Mouse (Mus musculus) forelimb bud, embryonic 11.5 days (tissue): ENCODE data around the gene BC016579.

Experiments
- DNase-seq: peaks from one replicate; pipeline ENCODE4 v3.0.0-alpha.2; 2012; ENCODE audit warnings: low read depth, low spot score

BC016579 gene

DNA sequence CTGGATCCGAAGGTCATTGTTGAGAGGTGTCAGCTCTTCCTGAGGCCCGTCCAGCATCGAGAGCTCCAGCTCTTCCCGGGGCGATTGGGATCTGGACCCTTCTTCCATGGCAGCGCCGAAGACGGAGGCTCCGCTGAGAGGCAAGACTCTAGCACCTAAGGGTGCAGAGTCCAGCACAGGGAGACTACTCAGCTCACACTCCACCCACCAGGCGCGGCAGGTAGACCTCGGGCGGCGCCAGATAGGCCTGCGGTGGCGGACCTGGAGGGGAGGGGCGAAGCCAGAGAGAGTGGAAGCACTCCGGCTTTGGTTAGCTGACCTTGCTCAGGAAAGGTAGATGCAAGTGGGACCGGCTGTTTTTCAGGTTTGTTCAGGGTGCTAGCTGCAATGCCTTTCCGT is at the start of gene BC016579:
TSS of gene BC016579 (minus strand) at position 135 of the 399 bp plus-strand sequence.
- DNase-seq = no peak

DNA sequence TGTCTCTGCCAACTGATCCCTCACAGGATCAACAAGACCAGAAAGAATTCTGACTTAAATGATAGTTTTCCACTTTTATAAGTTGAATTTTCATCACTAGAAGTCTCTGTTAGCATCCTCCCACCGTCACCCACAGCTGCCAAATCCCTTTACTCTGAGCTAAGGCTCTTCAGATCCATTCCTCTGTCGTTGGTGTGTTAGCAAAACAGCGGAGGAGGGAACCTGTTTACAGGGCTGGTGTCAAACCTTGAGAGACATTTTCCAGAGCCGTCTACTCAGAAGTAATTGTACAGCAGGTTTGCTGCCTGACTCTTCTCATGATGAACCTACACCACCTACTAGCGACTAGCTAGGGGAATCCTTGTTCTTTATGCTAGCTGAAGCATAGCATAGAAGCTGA is 45.4 kb upstream of the BC016579 start:
- no peak for DNase-seq

DNA sequence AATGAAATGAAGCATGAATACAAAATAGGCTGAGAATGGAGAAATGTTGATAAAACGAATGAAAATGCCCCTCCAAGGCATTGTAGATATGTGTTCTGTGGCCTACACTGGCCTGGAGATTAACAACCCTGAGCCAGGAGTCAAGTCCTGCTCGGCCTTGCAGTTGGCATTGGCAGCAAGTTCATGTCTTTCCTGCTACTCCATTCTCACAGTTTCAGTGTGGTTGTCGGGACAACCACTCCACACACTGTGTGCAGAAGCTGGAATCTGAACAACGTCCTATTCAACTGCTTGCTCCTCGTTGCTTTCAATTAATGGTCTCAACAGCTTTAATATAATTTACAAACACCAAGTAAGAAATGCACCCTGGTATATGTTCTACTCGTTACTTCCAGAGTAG is 44.1 kb upstream of the BC016579 start:
- DNase-seq = no peak

DNA sequence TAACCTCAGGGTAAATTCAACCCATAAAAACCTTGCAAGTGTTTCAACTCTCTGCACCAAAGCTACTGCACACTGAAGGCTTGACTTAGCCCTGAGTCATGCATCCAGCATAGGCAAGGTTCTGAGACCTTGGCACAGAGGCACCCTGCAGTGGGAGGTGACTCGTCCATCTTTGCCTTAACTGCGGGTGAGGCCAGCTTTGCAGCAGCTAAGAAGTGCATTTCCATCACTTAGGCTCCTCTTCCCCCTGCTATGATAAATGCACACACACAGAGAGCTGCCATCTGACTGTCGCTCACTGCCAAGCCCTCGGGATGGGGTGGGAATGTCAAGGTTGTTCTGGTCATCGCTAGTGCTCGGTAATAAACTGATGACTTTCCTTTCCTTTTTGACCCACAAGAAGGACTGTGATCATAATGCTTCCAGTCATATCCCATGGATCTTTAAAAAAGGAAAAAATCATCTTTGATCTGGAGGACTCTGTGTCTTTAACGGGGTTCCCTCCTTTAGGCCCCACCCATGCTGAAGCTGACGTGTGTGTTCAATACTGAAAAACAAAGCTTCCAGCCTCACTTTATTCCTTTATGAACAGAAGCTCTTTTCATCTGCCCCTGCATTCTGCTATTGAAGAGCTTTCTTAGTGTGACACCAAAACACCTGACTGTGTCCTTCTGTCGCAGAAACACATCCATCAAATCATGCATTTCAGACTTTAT is 41.7 kb upstream of the BC016579 start:
- DNase-seq = no peak

DNA sequence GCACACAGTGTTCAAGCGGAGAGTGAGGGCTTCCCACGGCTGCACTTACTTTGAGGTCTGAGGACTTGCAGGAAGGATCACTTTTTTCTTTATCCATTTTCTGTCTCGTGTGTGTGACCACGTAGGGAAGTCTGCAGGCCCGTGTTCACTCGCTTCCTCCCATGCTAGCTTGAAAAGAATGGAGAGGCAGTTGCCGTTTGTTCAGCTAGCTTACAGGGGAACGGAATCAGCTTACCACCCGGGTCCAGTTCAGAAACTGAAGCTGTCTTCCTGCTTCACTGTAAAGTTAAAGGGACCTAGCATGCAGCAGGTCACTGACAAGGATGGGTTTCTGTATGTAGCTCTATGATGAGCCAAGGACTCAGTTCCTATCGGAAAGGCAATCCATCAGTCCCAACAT is 39.7 kb upstream of the BC016579 start, which contains the start of gene Tmprss7:
TSS of gene Tmprss7 (minus strand) at position 101 of the 400 bp plus-strand sequence.
- DNase-seq = no peak

DNA sequence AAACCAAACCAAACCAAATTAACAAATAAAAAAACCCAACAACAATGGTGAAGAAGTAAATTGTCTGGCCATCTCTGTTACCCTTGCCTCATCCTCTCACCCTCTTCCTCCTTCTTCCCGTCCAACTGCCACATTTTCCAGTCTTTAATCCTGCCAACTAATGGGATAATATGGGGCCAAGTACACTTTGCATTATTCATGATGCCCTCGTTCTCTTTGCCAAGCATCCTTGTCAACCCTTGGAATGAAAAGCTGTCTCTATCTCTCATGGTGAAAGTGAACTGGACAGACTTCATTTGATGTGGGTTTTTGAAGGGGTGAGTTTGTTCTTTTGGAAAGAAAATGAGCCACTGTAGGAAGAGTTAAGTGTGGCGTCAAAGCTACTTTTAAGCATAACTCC is 39.0 kb upstream of the BC016579 start:
- DNase-seq = no peak

DNA sequence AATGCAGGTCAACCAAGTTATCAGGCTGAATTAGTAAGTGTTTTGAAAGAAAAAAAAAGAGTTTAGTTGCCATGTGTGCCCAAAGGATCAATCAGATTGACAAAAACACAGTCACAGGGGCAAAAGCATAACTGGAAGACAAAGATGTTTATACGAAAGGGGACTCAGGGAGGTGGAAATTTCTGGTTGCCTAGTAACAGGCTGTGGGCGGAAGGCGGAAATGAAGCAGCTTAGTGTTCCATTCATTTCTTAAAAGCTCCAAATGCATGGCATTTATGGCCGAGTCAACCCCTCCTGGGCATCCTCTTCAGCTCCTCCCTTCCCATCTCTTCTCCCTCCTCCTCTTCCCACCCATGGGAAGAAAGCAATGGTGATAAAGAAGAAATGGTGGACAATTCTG is 36.3 kb upstream of the BC016579 start:
- no peak for DNase-seq

DNA sequence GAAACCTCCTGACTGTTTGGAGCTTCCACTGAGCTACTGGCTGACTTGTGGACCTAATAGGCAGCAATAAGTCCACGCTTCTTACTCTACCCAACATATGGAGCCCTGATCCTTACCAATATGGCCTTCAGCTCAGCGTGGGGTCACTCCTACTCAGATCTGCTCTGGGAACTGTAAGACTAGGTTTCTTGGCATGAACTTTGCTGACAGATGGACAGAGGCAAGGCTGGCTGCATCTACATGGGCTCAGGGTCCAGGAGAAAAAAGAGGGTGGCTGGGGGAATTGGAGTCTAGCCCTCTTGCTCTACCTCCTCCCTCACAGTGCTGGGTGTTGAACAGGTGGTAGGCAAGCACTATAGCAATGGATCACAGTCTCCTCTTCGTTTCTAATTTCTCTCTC is 33.0 kb upstream of the BC016579 start:
- DNase-seq = no peak

DNA sequence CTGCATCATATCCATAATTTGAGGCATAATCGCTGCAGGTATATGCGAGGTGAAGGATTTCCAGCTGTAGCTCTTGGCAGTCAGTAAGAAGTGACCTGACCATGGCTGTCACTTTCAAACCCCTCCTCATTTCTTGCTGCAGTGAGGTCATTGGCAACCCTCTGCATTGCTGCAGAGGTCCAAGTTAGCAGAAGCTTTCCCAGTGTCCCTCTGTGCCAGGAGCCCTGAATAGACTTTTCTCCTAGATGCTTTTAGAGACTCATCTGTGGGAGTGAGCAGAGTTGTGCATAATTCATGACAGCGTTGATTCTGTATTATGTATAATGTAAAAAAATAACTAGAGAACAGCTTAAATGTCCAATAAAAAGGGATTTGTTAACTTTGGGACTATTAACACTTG is 31.4 kb upstream of the BC016579 start:
- no peak for DNase-seq

DNA sequence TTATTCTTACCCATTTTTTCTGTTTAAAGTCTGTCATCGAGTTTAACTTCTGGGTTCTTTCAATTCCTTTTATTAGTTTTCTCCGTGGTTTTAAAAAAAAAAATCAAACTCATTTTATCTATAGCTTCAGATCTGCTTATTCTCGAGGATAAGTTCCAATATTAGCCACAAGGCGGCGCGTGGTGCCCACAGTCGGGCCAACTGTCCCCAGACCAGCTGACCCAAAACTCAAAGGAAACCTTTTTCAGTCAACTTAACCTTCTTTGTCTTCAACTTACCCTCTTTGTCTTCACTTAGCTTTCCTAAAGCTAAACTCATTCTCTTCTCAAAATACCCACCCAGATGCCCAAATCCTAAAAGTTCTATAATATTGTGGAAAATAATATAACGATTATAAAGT is 30.9 kb upstream of the BC016579 start:
- DNase-seq = peak; percentile 56

DNA sequence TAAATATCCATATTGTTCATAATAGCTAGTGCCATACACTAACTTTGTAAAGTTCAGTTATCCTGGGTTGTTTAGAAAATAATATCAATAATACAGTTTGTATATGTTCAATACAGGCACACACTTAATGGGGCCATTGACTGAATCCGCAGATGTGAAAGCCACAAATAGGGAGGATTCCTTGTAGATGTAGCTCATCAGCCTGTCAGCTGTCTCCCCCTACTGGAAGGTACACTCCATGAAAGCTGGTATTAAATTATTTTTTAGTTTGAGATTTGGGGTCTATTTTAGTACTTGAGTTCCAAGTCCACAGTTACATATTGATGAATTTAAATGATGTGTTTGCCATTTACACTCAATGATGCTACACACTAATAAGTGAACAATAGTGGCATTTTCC is 22.6 kb upstream of the BC016579 start:
- DNase-seq = no peak

DNA sequence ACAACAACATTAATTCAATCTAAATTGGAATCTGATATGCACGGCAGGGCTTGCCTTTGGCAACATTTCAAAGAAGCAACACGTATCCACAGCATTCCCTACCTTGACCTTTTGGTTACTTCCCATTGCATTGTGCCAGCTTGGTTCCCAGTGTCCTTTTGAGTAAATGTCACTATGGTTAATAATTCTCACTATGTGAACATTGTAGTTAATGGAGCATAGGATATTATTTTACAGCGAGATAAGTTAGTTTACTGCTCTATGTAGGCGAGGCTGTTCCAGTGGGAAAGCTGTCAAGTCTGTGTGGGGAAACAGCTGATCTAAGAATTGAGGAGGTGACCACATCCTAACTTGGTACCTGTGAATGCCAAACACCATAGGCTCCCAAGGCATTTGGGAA is 16.1 kb upstream of the BC016579 start:
- DNase-seq = no peak

DNA sequence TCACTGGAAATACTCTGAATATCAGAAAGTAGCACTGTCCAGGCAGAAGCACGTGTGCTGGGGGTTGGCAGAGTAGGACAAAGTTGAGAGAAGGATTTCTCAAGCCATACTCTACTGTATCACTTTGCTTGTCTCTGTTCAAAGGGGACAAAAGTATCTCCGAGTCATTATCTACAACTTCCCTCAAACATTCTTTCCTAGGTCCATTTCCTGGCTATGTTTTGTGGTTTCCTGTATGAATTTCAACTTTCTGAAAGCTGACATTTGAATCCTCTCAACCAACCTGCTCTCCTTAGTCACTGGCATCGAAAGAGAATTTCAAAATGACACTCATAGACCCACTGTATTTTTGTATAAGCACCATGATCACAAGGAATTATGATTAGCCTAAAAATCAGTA is 14.3 kb upstream of the BC016579 start:
- no peak for DNase-seq

DNA sequence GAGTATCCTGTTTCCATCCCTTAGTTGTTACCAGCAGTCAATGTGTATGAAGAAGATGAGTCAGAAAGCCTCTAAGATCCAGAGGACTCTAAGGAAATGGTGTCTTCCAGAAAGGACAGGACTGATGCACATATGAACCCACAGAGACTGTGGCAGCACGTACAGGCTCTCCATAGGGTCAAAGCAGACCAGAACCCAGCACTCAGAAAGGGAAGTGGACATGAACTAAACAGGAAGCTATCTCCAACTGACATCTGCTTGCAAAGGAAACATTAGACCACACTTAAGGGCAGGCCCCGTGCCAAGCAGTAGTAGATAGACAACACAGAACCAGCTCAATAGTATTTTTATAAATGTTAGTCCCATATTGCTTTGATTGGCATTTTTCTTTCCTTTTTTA is 12.3 kb upstream of the BC016579 start:
- DNase-seq = no peak

DNA sequence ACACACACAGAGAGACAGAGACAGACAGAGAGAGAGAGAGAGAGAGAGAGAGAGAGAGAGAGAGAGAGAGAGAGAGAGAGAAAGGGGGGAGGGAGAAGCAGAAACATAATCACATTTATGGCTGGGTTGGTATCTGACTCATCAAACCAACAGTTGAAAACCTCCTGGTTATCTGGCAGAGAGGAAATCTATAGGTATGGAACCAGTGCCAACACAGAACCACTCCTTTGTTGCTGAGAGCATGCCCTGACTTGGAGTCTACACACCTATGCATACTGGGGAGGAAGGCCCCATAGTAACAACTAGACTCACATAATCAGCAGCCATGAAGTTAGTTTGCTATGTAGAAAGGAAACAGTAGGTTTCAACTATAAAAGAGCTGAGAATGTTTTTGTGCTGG is 8.5 kb upstream of the BC016579 start:
- no peak for DNase-seq

DNA sequence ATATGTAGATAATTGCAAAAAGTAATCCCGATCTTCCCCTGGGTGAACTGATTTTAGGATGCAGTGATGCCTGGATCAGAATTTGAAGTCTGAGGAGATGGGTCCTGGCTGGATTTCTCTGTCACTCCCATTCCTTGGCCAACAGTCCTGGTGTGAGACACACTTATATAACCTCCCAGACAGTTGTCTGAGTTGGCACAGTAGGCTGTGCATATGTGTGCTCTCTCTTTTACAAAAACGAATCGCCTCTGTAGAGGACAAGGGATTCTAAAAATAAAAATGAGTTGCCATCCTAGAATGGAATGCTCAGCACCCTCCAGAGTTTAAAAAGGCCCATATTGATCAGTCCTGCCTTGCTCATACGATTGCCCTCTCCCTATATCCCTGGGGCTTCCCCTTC is 5.7 kb upstream of the BC016579 start:
- DNase-seq = no peak

DNA sequence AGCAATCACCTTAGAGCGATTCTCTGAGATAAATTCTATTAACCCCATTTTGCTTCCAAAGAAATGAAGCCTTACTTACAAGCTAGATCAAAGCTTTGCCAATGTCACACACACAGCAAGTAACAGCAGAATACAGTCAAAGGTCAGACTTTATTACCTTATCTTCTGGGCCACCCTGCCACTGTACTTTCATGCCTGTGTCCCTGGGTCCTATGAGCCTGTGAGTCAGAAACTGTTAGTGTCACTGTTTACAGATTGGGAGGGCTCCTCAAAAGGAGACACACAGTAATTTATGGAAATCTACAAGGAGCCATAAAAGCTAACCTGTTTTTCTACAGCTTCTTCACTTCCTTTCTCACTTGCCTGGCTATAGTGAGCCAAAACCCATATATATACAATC is 4.4 kb upstream of the BC016579 start:
- DNase-seq = no peak

DNA sequence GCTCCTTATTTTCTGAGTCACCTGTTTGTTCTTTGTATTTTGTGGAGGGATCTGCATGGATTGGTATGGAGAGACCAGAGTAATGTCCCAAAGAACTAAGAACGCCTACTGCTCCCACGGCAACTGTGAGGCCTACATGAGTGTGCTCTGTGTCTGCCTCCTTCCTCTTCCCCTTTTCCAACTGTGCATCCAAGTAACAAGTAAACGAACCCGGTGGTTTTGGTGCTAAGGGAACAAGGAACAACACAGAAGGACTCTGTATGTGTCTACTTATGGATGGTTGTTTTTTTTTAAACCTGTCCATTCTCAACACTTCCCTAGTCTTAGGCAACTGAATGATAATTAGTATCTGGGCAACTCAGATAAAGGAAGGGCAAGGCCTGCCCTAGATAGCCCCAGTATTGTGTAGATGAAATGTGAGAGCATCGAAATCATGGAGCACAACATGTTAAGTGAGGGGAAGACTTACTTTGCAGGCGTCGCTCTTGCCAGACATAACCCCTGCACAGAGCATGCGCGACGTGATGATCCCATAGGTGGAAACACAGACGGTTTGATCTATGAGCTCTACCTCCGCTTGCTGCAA is 3.8 kb upstream of the BC016579 start:
- DNase-seq = no peak

DNA sequence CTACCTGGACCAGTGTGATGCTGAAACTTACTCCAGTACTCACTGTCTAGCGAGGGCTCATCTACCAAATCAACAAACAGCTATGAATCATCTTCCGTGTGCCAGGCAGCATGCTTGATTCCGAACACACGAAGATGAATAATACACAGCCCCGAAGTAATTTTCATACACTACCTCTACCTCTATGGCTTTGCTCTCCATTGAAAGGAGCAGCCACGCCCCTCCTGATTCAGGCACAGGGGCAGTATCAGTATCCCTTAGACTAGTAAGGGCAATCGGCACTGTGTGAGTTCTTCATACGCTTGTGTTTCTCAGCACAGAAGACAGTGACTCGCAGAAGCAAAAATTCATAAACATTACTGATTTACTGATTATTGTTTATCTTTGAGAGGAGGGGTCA is 597 bp upstream of the BC016579 start:
- DNase-seq = no peak

DNA sequence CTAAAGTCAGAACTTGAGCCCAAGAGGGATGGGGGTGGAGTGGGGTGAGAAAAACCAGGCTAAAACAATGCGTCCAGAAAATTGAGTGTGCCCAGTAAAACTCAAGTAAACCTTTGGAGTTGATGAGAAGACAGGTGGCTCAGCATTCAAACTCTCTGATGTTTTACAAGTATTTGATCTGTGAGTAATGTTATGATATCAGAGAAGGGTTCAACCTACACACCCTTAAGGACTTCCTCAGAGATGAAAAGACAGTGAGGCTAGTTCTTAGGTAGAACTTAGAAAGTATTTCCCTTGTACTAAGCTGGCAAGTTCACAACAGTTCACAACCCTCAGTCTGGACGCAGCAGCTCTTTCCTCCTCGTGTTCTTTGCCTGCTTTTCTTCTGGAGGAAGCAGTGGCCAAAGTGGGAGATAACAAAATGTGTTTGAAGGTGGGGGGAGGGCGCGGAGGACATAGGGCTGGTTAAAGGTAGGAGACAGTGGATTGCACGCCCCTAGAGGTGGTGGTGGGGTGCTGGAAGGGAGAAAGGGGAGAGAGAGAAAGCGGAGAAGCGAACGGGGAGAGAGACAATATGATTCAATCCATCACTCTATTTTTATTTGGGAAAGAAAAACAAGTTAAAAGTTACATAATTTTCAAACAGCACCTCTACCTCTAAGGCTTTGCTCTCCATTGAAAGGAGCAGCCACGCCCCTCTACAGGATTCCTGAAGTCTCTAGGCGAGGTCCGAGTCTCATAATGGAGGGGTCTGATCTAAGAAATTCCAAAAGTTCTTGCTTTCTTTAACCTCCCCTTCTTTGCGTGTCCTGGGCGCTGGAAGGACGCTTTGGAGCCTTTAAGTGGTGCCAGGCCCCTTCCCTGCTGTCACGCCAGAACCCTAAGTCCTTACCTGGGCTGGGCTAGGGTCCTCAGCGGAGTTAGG is 597 bp downstream of the BC016579 start:
- no peak for DNase-seq

DNA sequence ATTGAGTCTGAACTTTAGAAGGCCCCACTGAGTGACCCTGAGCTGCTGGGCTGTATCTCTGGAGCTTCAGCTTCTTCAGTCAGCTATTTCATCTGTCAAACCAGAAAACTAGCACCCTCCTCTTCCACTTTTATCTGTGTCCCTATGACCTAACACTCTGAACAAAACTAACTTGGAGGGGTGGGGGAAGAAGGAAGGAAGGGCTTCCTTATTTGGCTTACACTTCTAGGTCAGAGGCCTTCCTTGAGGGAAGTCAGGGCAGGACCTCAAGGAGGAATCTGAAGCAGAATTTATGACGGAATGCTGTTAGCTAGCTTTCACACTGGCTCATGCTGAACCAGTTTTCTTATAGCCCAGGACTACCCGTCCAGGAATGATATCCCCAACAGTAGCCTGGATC is 2.4 kb downstream of the BC016579 start:
- DNase-seq = no peak

DNA sequence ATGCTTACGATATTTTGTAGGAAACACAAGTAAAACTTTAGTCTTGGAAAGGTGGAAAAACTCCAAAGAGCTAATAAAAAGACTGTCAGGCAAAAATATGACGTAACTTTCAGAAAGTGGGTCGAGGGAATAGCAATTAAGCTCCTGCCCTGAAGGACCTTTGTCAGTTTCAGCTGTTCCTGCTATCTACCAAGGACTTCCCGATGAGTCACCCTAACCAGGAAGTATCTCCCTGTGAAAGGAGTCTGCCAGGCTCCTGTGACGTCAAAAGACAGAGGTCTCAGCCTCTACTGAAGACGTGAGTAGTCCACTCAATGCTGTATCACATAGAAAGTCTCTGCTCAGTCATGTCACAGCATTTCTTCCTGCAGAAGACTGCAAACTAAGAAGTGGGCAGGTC is 9.5 kb downstream of the BC016579 start:
- no peak for DNase-seq

DNA sequence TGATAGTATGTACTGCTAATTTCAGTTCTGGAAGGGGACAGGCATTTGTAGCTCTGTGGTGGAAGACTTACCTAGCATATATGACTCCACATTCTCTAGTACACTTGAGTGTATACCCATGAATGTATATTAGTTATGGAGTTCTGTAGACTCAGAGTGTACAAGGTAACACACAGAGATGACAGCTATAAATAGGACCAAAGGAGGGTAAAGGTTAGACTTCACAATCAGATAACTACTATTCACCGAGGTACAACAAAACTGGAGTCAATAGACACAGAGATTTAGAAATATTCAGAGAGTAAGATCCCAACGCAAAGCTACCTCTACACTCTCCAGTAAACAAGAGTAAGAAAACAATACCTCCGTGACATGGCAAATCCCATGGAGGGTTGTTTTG is 9.9 kb downstream of the BC016579 start:
- no peak for DNase-seq
